Mouse (Mus musculus) c-Kit-positive CD71-positive TER-119-positive erythroid progenitor cells, embryonic 14.5 days (primary cell): ENCODE data around the gene Syngr4.
"Not testable (repeated sequence)": the region's sequence is repeated elsewhere in the genome, so short reads cannot be mapped to it uniquely, and the experiment has no call there.

Experiments
- DNase-seq: peaks from one replicate; pipeline ENCODE4 v3.0.0-alpha.2; 2013; ENCODE audit warnings: low spot score

Syngr4 gene

GRCm38 (mm10) chr7:45915011-45915410, 18.5 kb upstream of the Syngr4 start:
- DNase-seq = no peak

- DNase-seq = no peak
Observed at GRCm38 (mm10) chr7:45914067-45914466, 17.6 kb upstream of the Syngr4 start.

DNA sequence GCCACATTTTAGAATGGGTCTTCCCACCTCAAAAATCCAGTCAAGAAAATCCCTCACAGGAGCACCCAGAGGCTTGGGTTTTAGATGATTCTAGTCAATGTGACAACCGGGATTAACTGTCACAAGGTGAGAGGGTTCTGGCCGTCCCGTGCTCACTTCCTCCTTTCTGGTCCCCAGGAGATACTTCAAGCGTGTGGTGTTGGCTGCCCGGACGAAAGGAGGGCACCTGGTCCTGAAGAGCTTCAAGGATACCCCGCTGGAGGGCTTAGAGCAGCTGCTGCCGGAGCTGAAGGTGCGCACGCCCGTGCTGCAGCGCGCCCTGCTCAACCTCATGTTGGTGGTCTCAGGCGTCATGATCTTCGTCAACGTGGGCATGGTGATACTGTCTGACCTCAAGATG, 12.6 kb upstream of the Syngr4 start:
- no peak for DNase-seq

- no peak for DNase-seq
Observed at GRCm38 (mm10) chr7:45908384-45908783, 11.9 kb upstream of the Syngr4 start.

DNA sequence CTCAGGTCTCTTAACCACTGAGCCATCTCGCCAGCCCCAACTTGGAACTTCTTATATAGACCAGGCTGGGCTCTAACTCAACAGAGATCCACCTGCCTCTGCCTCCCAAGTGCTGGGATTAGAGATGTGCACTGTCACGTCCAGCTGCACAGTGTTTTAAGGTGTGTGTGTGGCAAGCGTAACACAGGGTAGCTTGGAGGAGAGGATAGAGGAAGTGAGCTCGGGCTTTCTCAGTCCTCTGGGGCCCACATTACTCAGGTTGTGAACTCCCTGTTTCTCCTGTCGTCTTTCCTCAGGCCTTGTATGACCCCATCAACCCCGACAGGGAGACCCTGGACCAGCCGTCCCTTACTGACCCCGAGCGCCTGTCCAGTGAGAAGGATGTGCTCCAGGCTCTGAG, 10.1 kb upstream of the Syngr4 start:
- DNase-seq = no peak

DNA sequence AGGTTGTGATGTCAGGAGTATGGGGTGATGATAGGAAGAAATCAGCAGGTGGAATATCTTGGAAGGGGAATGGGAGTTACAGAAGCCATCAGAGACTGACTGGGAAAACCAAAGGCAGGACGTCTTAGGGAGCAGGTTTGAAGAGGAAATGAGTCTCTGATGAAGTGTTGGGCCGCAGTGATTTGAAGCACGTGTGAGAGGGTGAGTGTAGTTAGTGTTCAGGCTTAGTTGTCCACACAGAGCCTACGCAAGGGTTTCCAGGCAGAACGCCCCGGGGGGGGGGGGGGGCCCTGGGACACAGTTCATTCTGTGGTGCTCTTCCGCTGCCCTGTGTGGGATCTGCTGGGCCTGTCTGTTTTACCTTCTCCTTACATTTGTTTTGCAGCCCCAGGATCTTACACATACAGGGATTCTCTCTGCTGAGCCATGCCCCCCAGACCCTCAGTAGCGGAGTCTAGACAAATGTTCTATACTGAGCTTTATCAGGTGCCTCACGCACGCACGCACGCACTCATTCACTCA, 6.0 kb upstream of the Syngr4 start:
- no peak for DNase-seq

DNA sequence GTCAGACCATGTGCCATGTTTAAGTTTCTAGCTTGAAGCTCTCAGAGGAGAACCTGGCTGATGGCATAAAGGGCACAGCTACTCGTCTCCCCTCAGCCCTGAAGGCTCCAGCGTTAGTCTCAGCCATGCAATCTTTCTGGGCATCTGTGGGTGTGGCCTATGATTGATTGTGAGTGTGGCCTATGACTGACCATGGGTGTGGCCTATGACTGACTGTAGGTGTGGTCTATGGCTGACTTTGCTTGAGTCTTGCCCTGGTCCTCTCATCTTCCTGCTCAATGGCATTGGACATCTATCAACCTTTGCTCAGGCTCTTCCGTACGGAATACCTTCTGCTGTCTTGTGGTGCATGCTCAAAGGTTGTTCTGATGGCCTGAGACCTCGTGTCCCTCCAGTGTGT, 5.0 kb upstream of the Syngr4 start:
- peak; percentile 65 for DNase-seq

DNA sequence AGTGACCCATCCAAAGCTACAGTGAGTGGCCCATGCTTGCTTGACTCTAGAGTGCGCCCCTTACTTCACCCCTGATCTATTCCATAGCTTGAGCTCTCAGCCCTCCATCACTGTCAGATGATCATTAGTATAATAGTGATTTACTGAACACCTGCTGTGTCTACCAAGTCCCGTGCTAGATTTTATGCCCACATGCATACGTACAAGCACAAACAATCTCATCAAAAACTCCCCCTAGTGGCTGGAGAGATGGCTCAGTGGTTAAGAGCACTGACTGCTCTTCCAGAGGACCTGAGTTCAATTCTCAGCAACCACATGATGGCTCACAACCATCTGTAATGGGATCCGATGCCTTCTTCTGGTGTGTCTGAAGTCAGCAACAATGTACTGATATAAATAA, 1.6 kb upstream of the Syngr4 start:
- peak; percentile 67 for DNase-seq

DNA sequence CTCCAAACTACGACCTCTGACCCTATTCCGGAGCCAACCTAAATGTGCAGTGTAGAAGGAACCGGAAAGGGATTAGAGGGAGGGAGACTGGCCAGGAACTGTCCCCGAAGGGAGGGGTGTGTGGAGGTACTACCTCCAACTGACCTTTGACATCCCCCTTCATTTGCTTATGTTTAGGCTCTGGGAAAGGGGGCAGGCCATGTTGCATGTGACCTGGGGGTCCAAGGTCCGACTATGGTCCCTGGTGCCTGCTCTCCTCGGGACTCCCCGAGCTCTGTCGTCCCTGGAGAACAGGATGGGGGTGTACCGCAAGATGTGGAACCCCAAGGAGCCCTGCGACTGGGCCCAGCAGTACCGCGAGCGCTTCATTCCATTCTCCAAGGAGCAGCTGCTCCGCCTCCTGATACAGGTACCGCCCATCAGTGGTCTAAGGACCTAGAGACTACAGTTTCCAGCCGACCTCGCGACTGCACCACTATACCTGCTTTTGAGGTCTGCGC, 794 bp upstream of the Syngr4 start:
- peak; percentile 61 for DNase-seq

DNA sequence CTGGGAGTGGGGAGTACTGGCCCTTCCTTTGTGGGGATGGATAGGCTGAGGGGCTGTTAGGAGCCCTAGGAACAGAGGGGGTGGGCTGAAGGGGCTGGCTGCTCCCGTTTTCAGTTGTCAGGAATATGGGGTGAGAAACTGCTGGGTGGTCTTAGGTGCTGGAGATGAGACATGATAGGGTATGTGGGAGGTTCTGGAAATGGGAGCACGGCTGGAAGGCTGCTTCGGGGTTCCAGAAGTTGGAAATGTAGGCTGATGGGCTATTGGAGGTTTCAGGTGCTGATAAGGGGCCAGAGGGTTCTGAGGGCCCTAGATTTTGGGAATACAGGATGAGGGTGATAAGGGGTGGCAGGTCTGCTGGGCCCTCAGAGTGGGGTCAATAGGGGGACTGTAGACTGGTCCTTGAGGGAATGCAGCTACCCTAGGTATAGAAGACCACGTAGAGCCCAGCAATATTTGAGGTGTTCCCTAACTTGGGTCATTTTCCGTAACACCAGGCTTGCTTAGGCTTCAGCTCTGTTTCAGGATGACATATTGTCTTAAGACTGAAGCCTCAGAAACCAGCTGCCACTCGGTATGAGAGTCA, 490 bp downstream of the Syngr4 start:
- DNase-seq = no peak

- DNase-seq = no peak
Observed at GRCm38 (mm10) chr7:45892651-45893050, 3.9 kb downstream of the Syngr4 start.

- no peak for DNase-seq
Observed at GRCm38 (mm10) chr7:45887246-45887645, 9.3 kb downstream of the Syngr4 start.

GRCm38 (mm10) chr7:45881011-45881410, 15.5 kb downstream of the Syngr4 start:
- DNase-seq = no peak

GRCm38 (mm10) chr7:45880531-45880930, 16.0 kb downstream of the Syngr4 start:
- DNase-seq = no peak

- not testable (repeated sequence) for DNase-seq
Observed at GRCm38 (mm10) chr7:45878278-45878677, 18.2 kb downstream of the Syngr4 start, which contains the start of gene Grin2d. Grin2d (minus strand) TSS chr7:45878378.

DNA sequence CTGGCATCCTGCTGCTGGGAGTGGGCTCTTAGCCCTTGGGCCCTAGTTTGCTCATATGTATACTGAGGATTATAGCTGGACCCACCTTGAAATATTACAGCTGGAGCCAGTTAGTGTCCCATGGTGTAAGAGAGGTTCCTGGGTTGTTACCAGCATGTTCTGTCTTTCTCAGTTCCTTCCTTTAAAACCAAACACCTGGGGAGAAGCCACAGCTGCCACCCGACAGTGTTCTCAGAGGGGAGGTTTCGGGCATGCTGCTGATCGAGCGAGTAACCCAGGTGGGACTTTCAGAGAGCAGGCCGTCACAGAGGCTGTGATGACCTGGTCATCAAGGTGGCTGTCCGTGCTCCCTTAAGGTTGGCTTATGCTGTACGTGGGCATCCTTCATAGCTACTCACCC, 19.6 kb downstream of the Syngr4 start:
- no peak for DNase-seq

- DNase-seq = peak; percentile 66
Observed at GRCm38 (mm10) chr7:45873061-45873947, 23.2 kb downstream of the Syngr4 start.

DNA sequence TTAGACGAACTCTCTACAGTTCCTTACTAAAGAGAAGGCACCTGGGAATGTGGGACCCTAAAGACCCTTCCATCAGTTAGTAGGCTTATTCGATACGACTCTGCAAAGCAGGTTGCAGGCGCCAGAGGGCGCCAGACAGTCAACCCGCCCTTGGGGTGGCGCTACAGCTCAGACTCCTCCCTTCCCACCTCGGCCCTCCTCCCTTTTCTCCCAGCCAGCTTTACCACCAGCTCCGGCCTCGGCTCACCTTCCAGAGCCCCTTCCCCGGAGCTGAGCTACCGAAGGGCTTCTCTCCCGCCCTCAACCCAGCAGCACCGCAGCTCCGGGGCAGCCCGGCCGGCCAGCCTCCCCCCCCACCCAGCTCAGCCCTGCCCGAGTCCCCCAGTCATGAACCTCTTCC, 23.9 kb downstream of the Syngr4 start, which contains the start of gene Kdelr1:
TSS of gene Kdelr1 (plus strand) at position 149 of the 400 bp plus-strand sequence.
- DNase-seq = peak; percentile 87

DNA sequence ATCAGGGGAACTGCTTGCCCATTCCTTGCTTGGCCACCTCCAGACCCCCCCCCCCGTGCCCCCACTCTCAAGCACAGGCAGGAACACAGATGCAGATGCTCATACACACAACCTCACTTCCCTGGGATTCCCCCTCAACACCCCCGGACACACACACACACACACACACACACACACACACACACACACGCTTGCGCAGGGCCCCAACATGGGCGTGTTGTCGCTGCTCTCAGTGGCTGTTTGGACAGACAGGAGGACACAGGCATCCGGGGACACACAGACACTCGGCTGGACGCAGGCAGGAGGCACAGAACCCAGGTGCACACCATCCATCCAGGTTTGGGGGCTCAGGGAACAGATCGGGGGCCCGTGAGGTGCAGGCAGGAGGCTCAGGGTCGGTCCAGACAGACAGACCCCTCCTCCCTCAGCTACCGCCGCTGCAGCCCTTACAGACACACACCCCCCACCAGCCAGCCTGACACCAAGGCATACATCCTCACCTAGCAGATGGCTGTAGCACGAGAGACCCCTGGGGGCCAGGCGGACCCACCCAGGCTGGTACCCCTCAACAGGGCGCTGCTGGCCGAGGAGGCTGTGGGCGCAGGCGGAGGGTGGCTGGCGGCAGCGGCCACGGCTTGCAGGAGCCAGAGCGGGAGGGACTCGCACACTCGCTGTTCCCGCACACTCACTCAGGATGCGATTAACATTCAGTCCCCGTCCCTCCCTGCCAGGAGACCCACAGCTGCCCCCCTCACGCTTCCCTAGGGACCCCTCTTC, 26.0 kb downstream of the Syngr4 start:
- DNase-seq = no peak

DNA sequence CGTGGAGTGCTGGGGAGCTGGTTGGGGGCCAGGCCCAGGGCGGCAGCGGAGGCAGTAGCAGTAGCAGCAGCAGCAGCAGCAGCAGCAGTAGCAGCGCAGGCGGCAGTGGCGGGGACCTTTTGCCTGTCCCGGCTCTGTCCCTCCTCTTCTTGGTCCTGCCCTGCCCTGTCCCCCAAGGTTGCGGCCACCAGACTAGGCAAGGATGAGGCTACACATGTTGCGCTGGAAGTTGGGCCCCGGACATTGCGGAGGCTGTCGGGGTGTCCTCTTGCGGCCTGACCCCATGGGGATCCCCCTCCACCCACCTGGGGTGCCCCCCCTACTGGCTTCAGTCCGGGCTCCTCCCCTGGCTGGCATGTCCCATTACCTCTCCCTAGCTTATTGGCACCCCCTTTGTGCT, 26.7 kb downstream of the Syngr4 start:
- no peak for DNase-seq

DNA sequence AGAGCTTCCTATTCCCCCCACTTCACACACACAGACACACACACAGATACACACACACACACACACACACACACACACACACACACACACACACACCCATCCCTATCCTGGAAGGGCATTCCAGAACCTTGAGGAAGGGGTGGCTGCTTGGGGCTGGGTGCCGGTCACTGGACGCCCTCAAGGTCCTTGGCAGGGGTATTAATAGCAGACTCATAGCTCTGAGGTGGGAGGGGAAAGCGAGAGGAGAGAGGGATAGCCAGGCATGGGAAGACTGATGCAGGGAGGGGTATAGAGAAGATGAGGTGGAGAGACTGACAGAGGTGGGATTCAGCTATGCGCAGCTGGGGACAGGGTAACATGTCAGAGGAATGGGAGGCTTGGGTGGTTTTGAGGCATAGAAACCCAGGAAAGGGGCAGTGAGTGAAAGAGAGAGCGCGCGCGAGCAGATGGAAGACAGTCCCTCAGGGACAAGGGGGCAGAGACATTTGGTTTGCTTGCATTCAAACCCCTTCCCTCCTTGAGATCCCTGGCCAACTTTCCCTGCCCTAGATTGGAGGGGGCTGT, 27.3 kb downstream of the Syngr4 start:
- DNase-seq = no peak

DNA sequence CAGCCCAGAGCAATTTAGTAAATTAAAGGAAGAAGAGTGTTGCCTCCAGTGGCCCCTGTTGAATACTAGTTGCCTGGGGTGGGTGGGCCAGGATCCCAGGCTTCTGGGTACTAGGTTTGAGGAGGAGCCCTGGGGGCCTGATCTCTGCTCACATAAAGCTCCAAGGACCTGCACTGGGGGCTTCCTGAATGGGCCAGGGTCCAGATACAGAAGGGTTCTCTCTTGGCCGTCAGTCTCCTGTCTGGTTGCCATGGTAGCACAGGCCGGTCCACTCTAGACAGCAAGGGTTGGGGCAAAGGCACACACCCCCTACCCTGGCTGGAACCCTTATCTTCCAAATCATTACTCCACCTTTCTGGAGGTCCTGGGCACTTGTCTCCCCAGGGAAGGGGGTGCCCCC, 28.6 kb downstream of the Syngr4 start:
- DNase-seq = no peak
